Mouse (Mus musculus) ES-Bruce4 (cell line): Measurements from ENCODE around the gene Tnfrsf25. TPM values are rescaled to one million over a fixed set of nuclear protein-coding genes. Genes with fewer than 3 reads are reported as not detected.

Experiments
- H3K27ac ChIP-seq: 2 replicates; pipeline ENCODE4 v1.5.1; 2012; ENCODE audit warnings: low read length, inconsistent platforms; ENCODE audit not compliant: insufficient read depth
- H3K27me3 ChIP-seq: 2 replicates; pipeline ENCODE4 v1.6.1; 2012; ENCODE audit warnings: mild to moderate bottlenecking, low read length, inconsistent platforms; ENCODE audit not compliant: control insufficient read depth, poor library complexity, insufficient read depth, severe bottlenecking
- H3K36me3 ChIP-seq: 2 replicates; pipeline ENCODE4 v1.6.1; 2012; ENCODE audit warnings: inconsistent platforms, mild to moderate bottlenecking, low read length, moderate library complexity; ENCODE audit not compliant: control insufficient read depth, poor library complexity, insufficient read depth, severe bottlenecking
- H3K4me1 ChIP-seq: one replicate; pipeline ENCODE4 v1.8.1; 2011; ENCODE audit warnings: low read length; ENCODE audit not compliant: control insufficient read depth, insufficient read depth
- H3K4me3 ChIP-seq: 2 replicates; pipeline ENCODE4 v1.5.1; 2011; ENCODE audit warnings: low read depth, mild to moderate bottlenecking, low read length
- H3K9ac ChIP-seq: 2 replicates; pipeline ENCODE4 v1.6.1; 2012; ENCODE audit warnings: low read depth, mild to moderate bottlenecking, inconsistent platforms; ENCODE audit not compliant: poor library complexity, severe bottlenecking
- H3K9me3 ChIP-seq: replicated peaks from 2 replicates; pipeline ENCODE4 v1.6.1; 2012; ENCODE audit warnings: mild to moderate bottlenecking, low read length, inconsistent platforms; ENCODE audit not compliant: control insufficient read depth, poor library complexity, insufficient read depth, severe bottlenecking
- CTCF ChIP-seq: IDR thresholded peaks from one replicate; pipeline ENCODE4 v1.8.1; 2011; ENCODE audit warnings: low read depth, low read length
- EP300 ChIP-seq: IDR thresholded peaks from 2 replicates; pipeline ENCODE4 v1.6.1; 2011; ENCODE audit warnings: low read depth, low read length; ENCODE audit not compliant: insufficient read depth
- POLR2A ChIP-seq: IDR thresholded peaks from one replicate; pipeline ENCODE4 v1.8.1; 2011; ENCODE audit warnings: low read length; ENCODE audit not compliant: insufficient read depth
- polyA plus RNA-seq: library from polyadenylated mRNA; stranded (reverse); fragments of >200 nt; gene quantifications from 2 replicates; pipeline ENCODE4 v1.2.4, GENCODE M21; 2011; ENCODE audit warnings: low read depth; ENCODE audit not compliant: missing spikeins, insufficient read depth, insufficient read length

The Tnfrsf25 gene
- polyA plus RNA-seq, 1 experiment, result 2.0 TPM

DNA sequence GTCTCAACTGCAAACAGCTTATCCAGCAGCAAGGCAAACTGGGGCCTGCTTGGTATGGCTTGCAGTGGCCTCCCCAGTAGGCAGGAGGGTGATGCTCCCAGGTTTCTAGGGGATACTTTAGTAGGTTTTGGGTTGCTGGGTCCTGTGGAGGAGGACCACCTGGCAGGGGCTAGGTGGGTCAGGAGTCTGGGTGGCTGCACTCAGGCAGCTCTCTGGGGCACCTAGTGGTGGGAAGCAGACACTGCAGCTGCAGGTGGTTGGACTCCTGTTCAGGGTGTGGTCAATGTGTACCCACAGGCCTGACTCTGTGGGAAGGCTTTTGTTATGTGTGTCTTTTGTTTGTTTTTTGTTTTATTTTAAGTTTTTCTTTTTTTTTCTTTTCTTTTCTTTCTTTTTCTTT, 18.8 kb downstream of the Tnfrsf25 start:
- TF ChIP-seq EP300 (0 out of 2 replicates have a peak, but pooled peaks have one; percentile 41), POLR2A (no peak), CTCF (peak; percentile 85)
- Histone ChIP-seq H3K4me1 (peaks cover 8% of the 10 kb centered on the region), H3K9ac (no peak overlapping the region), H3K27ac (no peak overlapping the region), H3K4me3 (no peak overlapping the region), H3K9me3 (no peaks in the 10 kb centered on the region), H3K36me3 (no peaks in the 10 kb centered on the region), H3K27me3 (no peaks in the 10 kb centered on the region; the same call in 1 of the 2 replicates)

- TF ChIP-seq CTCF (no peak), EP300 (no peak), POLR2A (no peak)
- H3K4me1 ChIP-seq, result peaks cover 8% of the 10 kb centered on the region
- no peaks in the 10 kb centered on the region; the same call in 1 of the 2 replicates for H3K27me3 ChIP-seq
- no peaks in the 10 kb centered on the region for H3K36me3 ChIP-seq
- no peaks in the 10 kb centered on the region for H3K9me3 ChIP-seq
- H3K4me3 ChIP-seq, result no peak overlapping the region
- no peak overlapping the region for H3K9ac ChIP-seq
- no peak overlapping the region for H3K27ac ChIP-seq
Observed at GRCm38 (mm10) chr4:152135363-152135762, 19.6 kb downstream of the Tnfrsf25 start.

DNA sequence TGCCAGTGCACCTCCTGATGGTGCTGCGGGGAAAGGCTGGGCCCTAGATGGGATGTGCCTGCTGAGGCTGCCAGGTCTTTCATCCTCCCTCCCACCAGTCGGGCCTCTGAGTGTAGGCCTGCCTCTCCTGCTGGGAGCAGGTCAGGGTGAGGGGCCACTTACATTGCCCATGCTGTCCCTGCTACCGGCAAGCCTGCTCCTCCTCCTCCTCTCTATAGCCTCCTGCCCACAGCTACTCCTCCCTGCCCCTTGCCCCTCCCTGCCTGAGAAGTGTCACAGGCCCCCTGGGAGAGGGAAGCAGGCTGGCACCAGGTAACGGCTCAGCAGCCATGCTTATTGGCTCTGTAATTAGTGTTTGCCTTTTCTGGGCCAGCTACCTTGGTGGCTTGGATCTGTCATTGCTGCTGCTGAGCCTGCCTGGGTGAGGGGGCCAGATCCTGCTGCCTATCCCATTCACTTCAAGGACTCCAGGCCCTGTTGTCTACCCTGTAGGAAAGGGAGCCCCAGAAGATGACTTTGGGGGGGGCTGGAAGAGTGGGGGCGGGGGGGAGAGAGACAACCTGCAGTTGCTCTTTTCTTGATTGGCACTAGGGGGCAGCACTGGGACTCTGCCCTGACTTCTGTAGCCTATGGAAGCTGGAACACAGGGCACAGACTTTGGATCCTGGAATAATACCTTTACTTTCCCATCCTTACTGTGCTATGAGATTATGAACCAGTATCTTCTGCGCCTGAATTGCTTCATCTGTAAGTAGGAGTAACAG, 20.6 kb downstream of the Tnfrsf25 start:
- no peak overlapping the region for H3K4me3 ChIP-seq
- H3K27me3 ChIP-seq, result no peaks in the 10 kb centered on the region
- no peak overlapping the region for H3K9ac ChIP-seq
- H3K36me3 ChIP-seq, result no peaks in the 10 kb centered on the region
- no peaks in the 10 kb centered on the region for H3K9me3 ChIP-seq
- H3K27ac ChIP-seq, result no peak overlapping the region
- peaks cover 8% of the 10 kb centered on the region for H3K4me1 ChIP-seq
- TF ChIP-seq CTCF (peak; percentile 77), EP300 (no peak)

GRCm38 (mm10) chr4:152136876-152137250, 21.1 kb downstream of the Tnfrsf25 start:
- H3K4me1 ChIP-seq, result peaks cover 8% of the 10 kb centered on the region
- no peaks in the 10 kb centered on the region for H3K27me3 ChIP-seq
- H3K9ac ChIP-seq, result no peak overlapping the region
- no peak overlapping the region for H3K4me3 ChIP-seq
- no peaks in the 10 kb centered on the region for H3K36me3 ChIP-seq
- no peak for TF ChIP-seq EP300
- TF ChIP-seq CTCF, result no peak
- TF ChIP-seq POLR2A, result no peak
- no peak overlapping the region for H3K27ac ChIP-seq
- H3K9me3 ChIP-seq, result no peaks in the 10 kb centered on the region

GRCm38 (mm10) chr4:152138497-152139260, 22.9 kb downstream of the Tnfrsf25 start:
- Histone ChIP-seq H3K9ac (no peak overlapping the region), H3K9me3 (no peaks in the 10 kb centered on the region), H3K27me3 (no peaks in the 10 kb centered on the region), H3K4me1 (peaks cover 8% of the 10 kb centered on the region), H3K27ac (no peak overlapping the region), H3K36me3 (no peaks in the 10 kb centered on the region), H3K4me3 (peak overlapping the region; percentile 80)
- TF ChIP-seq CTCF (peak; percentile 94), EP300 (no peak)

DNA sequence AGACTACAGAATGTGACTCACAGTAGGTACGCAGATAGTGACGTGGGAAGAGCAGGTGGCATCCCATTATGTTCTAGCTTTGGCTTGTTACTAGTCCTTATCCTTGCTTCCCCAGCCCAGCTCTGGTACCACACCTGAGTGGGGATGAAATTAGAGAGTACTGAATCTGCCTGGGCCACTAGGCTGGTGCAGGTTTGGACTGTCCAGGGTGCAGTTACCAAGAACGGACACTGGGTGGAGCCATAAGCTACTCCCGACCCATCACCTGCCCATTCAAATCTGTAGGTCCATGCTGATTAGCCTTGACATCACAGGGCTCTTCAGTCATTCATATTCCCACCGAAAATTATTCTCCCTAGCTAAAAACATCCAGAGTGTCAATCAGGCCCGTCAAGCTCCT, 24.7 kb downstream of the Tnfrsf25 start:
- no peak overlapping the region for H3K27ac ChIP-seq
- H3K9ac ChIP-seq, result no peak overlapping the region
- H3K9me3 ChIP-seq, result no peaks in the 10 kb centered on the region
- H3K4me3 ChIP-seq, result no peak overlapping the region
- peaks cover 2% of the 10 kb centered on the region for H3K4me1 ChIP-seq
- peak; percentile 87 for TF ChIP-seq CTCF
- TF ChIP-seq POLR2A, result no peak
- H3K36me3 ChIP-seq, result no peaks in the 10 kb centered on the region
- no peaks in the 10 kb centered on the region for H3K27me3 ChIP-seq
